Mouse (Mus musculus): ENCODE measurements around the gene Mapkapk3.

DNA sequence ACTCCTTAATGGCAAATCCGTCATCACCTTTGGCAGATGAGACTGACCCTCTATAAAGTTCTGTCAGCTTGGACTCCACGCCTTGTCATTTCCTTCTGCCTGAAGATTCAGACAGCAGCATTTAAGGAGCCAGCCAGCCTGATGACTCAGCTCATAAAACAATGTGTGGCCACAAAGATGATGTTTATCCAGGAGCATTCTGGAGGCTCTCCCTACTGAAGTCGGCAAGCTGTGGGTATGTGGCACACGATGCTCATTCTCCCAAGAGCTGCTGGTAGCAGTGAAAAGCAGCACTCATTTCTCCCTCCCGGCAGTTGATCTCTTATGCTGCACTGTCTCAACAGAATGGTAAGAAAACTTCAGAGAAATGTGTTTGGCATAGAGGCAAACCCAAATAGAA lies 54.4 kb downstream of the Mapkapk3 start:
- no peak for TF ChIP-seq POLR2A (IDR thresholded peaks at IDR 0.05; ENCODE audit: extremely low read depth, insufficient read depth, low read length)
- TF ChIP-seq CTCF (IDR thresholded peaks at IDR 0.05; ENCODE audit: extremely low read depth, insufficient read depth, low read length) = no peak

Data from cortical plate, adult 2 months (tissue).